Mouse (Mus musculus): Measurements from ENCODE around the gene Ltb4r2. TPM values are rescaled to one million over a fixed set of nuclear protein-coding genes. Genes with fewer than 3 reads are reported as not detected.

The Ltb4r2 gene
- polyA plus RNA-seq, 1 experiment from 2014 or later: 1.8 TPM

DNA sequence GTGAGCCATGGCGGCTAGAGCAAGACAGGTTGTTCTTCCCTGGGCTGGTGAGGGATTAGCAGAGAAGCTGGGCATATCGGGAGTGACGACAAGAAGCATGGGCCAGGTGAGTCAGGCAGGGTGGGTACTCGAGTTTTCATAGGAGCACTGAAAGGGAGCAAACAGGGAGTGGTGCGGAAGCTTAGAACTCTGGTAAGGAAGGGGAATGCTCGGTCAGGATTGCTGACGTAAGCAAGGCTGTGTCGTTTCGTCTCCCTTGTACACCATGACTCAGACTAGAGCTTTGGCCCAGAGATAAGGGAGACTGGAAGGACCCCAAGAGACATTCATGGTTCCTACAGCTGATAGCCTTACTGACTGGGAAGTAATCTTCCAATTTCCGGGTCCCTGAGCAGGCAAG lies 27.3 kb upstream of the Ltb4r2 start:
- WGBS (ENCODE audit: insufficient replicate concordance): 65% methylated on average over 10 of the region's 10 CpGs
- DNase-seq (no peak), ATAC-seq (no peak)
- H3K4me3 ChIP-seq (ENCODE audit: low read depth, low read length): no peak overlapping the region
- H3K4me2 ChIP-seq (ENCODE audit: low read depth, low read length): no peak overlapping the region
- peaks cover 4% of the 10 kb centered on the region for H3K36me3 ChIP-seq (replicated peaks; ENCODE audit: insufficient read depth, low read length)
- H3K27ac ChIP-seq (ENCODE audit: low read depth): no peak overlapping the region
- H3K9me3 ChIP-seq (ENCODE audit: low read length): no peaks in the 10 kb centered on the region
- H3K4me1 ChIP-seq (ENCODE audit: insufficient read depth): peaks cover 8% of the 10 kb centered on the region; the same call in 1 of the 2 replicates
- H3K9ac ChIP-seq (replicated peaks): no peak overlapping the region
- no peaks in the 10 kb centered on the region for H3K27me3 ChIP-seq (ENCODE audit: insufficient read depth, low read length)
- TF ChIP-seq EP300 (IDR thresholded peaks at IDR 0.05; ENCODE audit: low read depth) (no peak), CTCF (IDR thresholded peaks at IDR 0.05; ENCODE audit: low read depth) (no peak)

DNA sequence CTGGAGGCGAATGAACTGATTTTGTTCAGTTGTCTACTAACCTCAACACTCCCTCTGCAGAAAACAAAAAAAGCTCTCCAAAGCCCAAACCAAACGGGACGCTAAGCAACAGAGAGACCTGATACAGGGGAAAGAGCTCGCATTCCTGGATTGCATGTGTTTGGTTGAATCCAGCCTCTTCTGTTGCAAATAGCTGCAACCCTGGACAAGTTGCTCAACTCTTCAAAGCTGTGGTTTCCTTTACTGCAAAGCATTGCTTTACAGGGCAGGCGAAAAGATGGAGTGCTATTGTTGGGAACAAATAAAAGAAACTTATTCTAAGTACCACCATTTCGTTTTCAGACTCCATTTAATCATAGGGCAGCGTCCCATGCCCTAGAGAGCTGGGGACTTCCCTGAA lies 26.4 kb upstream of the Ltb4r2 start:
- Histone ChIP-seq H3K9ac (replicated peaks) (no peak overlapping the region), H3K36me3 (replicated peaks; ENCODE audit: insufficient read depth, low read length) (peaks cover 14% of the 10 kb centered on the region), H3K9me3 (ENCODE audit: low read length) (no peaks in the 10 kb centered on the region), H3K4me2 (ENCODE audit: low read depth, low read length) (no peak overlapping the region), H3K4me1 (ENCODE audit: insufficient read depth) (peaks cover 8% of the 10 kb centered on the region; the same call in 1 of the 2 replicates), H3K27me3 (ENCODE audit: insufficient read depth, low read length) (no peaks in the 10 kb centered on the region), H3K27ac (ENCODE audit: low read depth) (no peak overlapping the region), H3K4me3 (ENCODE audit: low read depth, low read length) (no peak overlapping the region)
- WGBS (ENCODE audit: insufficient replicate concordance): 61% methylated on average over 7 of the region's 7 CpGs
- ATAC-seq (no peak), DNase-seq (no peak)
- TF ChIP-seq CTCF (IDR thresholded peaks at IDR 0.05; ENCODE audit: low read depth): no peak
- TF ChIP-seq EP300 (IDR thresholded peaks at IDR 0.05; ENCODE audit: low read depth): no peak

DNA sequence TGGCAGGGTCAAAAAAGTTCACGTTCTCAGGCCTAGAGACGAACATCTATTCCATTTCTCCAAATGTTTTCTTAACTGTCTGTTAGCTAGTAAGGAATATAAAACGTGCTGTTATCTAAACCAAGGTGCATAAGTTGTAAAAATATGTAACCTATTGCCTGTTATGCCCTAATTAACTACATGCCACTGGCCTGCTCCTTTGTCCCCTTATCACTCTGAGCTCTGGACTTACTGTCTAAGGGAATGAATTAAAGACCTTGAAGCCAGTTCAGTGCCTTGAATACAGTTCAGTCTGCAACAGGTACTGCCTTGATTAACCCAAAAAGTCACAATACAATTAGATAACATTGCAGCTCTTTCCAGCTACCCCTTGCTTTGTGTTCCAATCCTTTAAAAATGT lies 25.9 kb upstream of the Ltb4r2 start:
- ATAC-seq (no peak), DNase-seq (no peak)
- 70% methylated on average over 3 of the region's 3 CpGs for WGBS (ENCODE audit: insufficient replicate concordance)
- Histone ChIP-seq H3K36me3 (replicated peaks; ENCODE audit: insufficient read depth, low read length) (peaks cover 19% of the 10 kb centered on the region), H3K4me1 (ENCODE audit: insufficient read depth) (peaks cover 8% of the 10 kb centered on the region; the same call in 1 of the 2 replicates), H3K9ac (replicated peaks) (no peak overlapping the region), H3K27ac (ENCODE audit: low read depth) (no peak overlapping the region), H3K4me2 (ENCODE audit: low read depth, low read length) (no peak overlapping the region), H3K9me3 (ENCODE audit: low read length) (no peaks in the 10 kb centered on the region), H3K4me3 (ENCODE audit: low read depth, low read length) (no peak overlapping the region), H3K27me3 (ENCODE audit: insufficient read depth, low read length) (no peaks in the 10 kb centered on the region)
- TF ChIP-seq EP300 (IDR thresholded peaks at IDR 0.05; ENCODE audit: low read depth) (no peak), CTCF (IDR thresholded peaks at IDR 0.05; ENCODE audit: low read depth) (no peak)

DNA sequence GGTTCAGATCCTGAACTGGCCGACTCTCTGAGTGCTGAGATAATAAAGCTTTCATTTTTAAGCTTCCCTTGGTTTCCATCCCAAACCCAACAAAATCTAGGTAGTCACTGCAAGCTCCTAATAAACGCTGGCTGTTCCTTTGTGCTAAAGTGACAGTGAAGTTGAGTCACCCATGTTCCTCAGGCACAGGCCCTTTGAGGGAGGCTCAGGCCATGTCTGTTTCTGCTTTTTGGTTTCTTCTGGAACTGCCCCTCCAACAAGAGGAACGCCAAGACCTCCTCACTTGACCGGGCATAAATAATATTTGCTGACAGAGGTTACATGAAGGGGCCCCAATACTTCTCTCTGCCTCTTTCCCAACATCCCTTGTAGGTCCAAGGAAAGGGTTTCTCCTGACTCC lies 25.5 kb upstream of the Ltb4r2 start:
- H3K27me3 ChIP-seq (ENCODE audit: insufficient read depth, low read length): no peaks in the 10 kb centered on the region
- H3K9ac ChIP-seq (replicated peaks): no peak overlapping the region
- DNase-seq (no peak), ATAC-seq (peak; percentile 43; the same call in 1 of the 2 replicates)
- peaks cover 8% of the 10 kb centered on the region; the same call in 1 of the 2 replicates for H3K4me1 ChIP-seq (ENCODE audit: insufficient read depth)
- no peaks in the 10 kb centered on the region for H3K9me3 ChIP-seq (ENCODE audit: low read length)
- WGBS (ENCODE audit: insufficient replicate concordance): 59% methylated on average over 4 of the region's 4 CpGs
- H3K4me2 ChIP-seq (ENCODE audit: low read depth, low read length): no peak overlapping the region
- no peak overlapping the region for H3K4me3 ChIP-seq (ENCODE audit: low read depth, low read length)
- H3K36me3 ChIP-seq (replicated peaks; ENCODE audit: insufficient read depth, low read length): peaks cover 23% of the 10 kb centered on the region
- TF ChIP-seq EP300 (IDR thresholded peaks at IDR 0.05; ENCODE audit: low read depth): no peak
- TF ChIP-seq CTCF (IDR thresholded peaks at IDR 0.05; ENCODE audit: low read depth): no peak
- 0 out of 2 replicates have a peak overlapping the region, but pooled peaks have one; percentile 41 for H3K27ac ChIP-seq (ENCODE audit: low read depth)

DNA sequence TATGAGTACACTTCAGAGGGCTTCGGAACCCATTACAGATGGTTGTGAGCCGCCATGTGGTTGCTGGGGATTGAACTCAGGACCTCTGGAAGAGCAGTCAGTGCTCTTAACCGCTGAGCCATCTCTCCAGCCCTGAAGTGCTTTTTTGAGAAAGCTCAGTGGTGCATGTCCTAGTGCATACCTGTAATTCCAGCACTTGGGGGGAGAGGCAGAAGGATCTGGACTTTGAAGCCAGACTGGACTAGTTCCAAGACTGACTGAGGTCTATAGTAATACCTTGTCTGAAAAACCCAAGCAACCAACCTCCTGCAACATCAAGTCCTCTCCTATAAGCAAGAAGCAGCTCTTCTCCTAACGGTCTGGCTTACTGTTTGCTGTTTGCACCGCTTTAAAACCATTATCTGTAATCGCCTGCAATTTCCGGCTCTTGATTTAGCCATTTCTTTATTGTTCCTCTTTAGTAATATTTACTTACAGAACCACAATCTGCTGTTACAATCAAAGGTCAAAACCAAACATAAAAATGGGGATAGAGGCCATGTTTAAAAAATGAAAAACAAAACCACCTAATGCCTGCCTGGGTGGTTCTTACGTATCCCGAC lies 24.0 kb upstream of the Ltb4r2 start:
- ATAC-seq (no peak), DNase-seq (no peak)
- no peak overlapping the region for H3K4me2 ChIP-seq (ENCODE audit: low read depth, low read length)
- H3K9ac ChIP-seq (replicated peaks): no peak overlapping the region
- H3K4me1 ChIP-seq (ENCODE audit: insufficient read depth): peaks cover 8% of the 10 kb centered on the region; the same call in 1 of the 2 replicates
- 70% methylated on average over 9 of the region's 9 CpGs for WGBS (ENCODE audit: insufficient replicate concordance)
- H3K9me3 ChIP-seq (ENCODE audit: low read length): no peaks in the 10 kb centered on the region
- no peaks in the 10 kb centered on the region for H3K27me3 ChIP-seq (ENCODE audit: insufficient read depth, low read length)
- H3K27ac ChIP-seq (ENCODE audit: low read depth): no peak overlapping the region
- H3K4me3 ChIP-seq (ENCODE audit: low read depth, low read length): no peak overlapping the region
- peaks cover 29% of the 10 kb centered on the region for H3K36me3 ChIP-seq (replicated peaks; ENCODE audit: insufficient read depth, low read length)
- no peak for TF ChIP-seq EP300 (IDR thresholded peaks at IDR 0.05; ENCODE audit: low read depth)
- no peak for TF ChIP-seq CTCF (IDR thresholded peaks at IDR 0.05; ENCODE audit: low read depth)

DNA sequence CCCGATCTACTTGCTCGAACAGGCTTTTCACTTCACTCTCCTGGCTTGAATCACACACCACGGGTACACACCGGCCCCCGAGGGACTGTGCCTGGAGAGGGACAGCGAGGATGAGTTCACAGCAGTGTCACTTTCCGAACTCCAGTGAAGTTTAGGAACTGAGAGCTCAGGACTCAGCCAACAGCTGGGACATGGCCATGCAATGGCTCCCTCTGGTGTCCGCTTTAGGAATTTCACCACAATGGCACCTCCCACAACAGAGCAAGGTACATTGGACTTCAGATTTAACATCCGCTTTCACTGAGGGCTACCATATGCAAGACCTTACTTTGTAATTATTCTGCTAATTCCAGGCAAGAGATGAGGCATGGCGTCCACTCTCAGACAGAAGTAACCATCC lies 17.5 kb upstream of the Ltb4r2 start:
- Histone ChIP-seq H3K9ac (replicated peaks) (no peak overlapping the region), H3K4me2 (ENCODE audit: low read depth, low read length) (peak overlapping the region; percentile 96), H3K9me3 (ENCODE audit: low read length) (no peaks in the 10 kb centered on the region), H3K36me3 (replicated peaks; ENCODE audit: insufficient read depth, low read length) (peaks cover 26% of the 10 kb centered on the region), H3K4me1 (ENCODE audit: insufficient read depth) (peaks cover 24% of the 10 kb centered on the region), H3K4me3 (ENCODE audit: low read depth, low read length) (no peak overlapping the region), H3K27me3 (ENCODE audit: insufficient read depth, low read length) (no peaks in the 10 kb centered on the region), H3K27ac (ENCODE audit: low read depth) (no peak overlapping the region)
- ATAC-seq (peak; percentile 60), DNase-seq (peak; percentile 91)
- 16% methylated on average over 10 of the region's 10 CpGs for WGBS (ENCODE audit: insufficient replicate concordance)
- TF ChIP-seq EP300 (IDR thresholded peaks at IDR 0.05; ENCODE audit: low read depth) (no peak), CTCF (IDR thresholded peaks at IDR 0.05; ENCODE audit: low read depth) (peak; percentile 100)
